Mouse (Mus musculus) WW6 (cell line): ENCODE results near the gene Rhot2.
"Not testable (repeated sequence)": the region's sequence is repeated elsewhere in the genome, so short reads cannot be mapped to it uniquely, and the experiment has no call there.

Experiments used
- DNase-seq: peaks from one replicate; pipeline ENCODE4 v3.0.0-alpha.2; 2013; ENCODE audit warnings: low read depth, low spot score

Gene Rhot2

DNA sequence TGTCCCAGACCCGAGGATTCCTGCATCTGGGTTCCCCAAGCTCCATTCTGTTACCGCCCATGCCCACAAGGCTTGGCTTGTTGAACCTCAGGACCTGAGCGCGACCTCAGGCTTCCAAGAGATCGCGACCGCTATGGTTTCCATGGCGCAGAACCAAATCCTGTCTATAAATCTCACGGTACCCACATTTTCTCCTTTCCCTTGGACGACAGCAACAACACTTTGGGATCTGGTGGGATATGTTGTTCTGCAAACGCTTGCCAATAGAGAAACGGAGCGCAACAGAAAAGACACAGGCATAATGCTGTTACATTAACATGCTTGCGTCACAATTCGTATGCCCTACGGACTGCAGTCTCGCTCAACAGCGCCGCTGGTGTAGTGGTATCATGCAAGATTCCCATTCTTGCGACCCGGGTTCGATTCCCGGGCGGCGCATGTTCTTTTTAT is 30.1 kb upstream of the Rhot2 start, which contains the start of gene Mettl26:
Gene Mettl26 (plus strand): TSS at position 354 of the 450 bp plus-strand sequence.
- peak; percentile 66 for DNase-seq

- no peak for DNase-seq
Observed at GRCm38 (mm10) chr17:25874148-25874720, 29.6 kb upstream of the Rhot2 start.

GRCm38 (mm10) chr17:25873405-25874147 is 28.9 kb upstream of the Rhot2 start:
- no peak for DNase-seq

- DNase-seq = no peak
Observed at GRCm38 (mm10) chr17:25872676-25873075, 28.0 kb upstream of the Rhot2 start.

- not testable (repeated sequence) for DNase-seq
Observed at GRCm38 (mm10) chr17:25871566-25871965, 26.9 kb upstream of the Rhot2 start.

DNA sequence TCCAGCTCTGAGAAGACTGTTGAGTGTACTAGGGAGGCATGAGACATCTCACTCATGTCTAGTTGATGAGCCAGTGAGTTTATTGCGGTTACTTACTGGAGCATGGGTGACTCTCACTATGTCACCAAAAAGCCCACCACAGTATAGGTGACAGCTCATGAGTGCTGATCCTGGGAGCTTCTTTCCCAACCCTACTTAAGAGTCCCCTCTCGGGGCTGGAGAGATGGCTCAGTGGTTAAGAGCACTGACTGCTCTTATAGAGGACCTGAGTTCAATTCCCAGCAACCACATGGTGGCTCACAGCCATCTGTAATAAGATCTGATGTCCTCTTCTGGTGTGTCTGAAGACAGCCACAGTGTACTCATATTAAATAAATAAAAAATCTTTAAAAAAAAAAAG is 25.3 kb upstream of the Rhot2 start:
- no peak for DNase-seq

DNA sequence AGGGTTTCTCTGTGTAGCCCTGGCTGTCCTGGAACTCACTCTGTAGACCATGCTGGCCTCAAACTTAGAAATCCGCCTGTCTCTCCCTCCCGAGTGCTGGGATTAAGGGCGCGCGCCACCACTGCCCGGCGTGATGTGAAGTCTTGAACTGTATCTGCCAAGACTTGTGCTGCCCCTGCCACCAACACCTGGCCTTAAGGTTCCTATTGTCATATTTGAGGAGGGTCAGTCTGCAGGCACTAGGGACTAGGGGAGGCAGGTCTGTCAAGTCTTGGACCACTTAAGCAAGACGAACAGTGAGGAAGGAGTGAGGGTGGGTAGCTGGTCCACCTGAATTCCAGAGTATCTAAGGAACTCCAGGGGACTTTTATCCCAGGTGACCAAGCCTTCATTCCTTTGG is 24.8 kb upstream of the Rhot2 start:
- DNase-seq = no peak

DNA sequence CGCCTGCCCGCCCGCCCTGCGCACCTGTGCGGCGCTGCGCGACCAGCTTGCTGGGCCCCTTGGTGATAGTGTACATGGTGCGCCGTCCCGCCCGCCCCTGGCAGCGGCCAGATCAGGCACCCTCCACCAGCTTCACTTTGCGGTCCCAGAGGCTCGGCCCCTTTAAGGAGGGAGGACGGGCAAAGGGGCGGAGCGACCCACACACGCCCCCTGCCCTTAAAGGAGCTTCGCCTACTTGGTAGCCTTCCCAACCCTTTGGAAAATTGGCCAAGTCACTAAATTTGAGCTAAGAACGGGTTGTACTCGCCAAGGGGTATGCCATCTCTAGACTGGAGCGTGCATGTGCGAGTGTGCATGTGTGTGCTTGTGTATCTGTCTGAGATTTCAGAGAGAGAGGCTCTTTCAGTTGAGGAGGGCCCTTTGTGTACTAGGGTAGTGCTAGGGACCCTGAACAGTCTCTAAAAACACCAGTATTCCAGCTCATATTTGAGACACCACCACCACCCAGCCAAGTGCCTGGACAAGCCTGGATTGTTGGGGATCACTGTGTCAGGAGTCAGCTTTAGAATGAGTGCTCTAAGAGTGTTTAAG is 24.0 kb upstream of the Rhot2 start, which contains the start of gene Mcrip2:
Gene Mcrip2 (minus strand): TSS at position 164 of the 591 bp plus-strand sequence.
- no peak for DNase-seq

- no peak for DNase-seq
Observed at GRCm38 (mm10) chr17:25867836-25868600, 23.4 kb upstream of the Rhot2 start.

DNA sequence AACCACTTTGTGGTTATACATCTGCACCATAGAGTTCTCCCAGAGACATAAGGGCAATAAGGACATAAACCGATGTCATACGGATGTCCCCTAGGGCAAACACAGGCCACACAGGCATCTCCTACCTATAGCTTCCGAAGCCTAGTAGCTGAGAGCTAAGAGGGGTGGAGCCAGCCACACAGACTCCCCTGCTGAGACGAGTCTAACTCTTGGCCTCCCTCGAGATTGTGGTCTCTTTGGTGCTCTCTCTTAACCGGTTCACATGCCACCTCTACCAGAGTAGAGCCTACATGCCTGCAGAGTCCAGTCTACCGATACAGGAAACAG is 22.8 kb upstream of the Rhot2 start:
- no peak for DNase-seq

- DNase-seq = no peak
Observed at GRCm38 (mm10) chr17:25866172-25866571, 21.5 kb upstream of the Rhot2 start.

DNA sequence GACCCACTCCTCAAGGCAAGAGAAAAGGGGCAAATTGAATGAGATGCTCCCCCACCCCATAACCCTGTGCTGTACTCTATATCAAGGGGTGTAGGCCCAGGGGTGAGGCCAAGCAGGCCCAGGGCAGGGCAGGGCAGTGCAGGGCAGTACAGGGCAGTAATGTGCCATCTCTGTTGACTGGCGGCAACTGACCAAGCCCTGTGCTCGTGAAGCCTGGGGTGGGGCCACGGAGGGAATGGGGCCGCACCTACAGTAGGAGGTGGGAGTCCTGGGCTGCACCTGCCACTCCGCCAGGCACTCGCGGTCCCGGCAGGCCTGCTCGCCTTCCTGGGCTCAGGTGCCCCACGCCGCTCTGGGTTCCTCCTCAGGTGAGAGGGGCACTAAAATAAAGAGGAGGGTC is 20.6 kb upstream of the Rhot2 start:
- no peak for DNase-seq

DNA sequence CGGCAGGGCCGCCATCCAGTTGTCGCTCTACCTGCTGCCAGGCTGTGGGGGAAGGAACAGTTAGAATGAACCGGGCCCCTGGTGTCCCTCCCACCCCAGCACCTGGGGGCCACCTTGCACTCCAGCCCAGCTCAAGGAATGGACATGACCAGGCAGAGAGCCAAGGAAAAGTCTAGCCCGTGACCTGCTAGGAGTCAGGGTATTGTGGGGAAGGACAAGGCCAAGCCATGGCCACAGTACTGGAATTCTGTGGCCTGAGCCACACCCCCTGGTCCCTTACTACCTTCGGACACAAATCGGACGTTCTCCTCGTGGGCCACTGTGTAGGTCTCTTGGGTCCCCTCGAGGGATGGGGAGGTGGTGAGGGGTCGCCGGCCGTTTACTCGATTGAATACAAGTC is 19.7 kb upstream of the Rhot2 start:
- DNase-seq = no peak

- DNase-seq = no peak
Observed at GRCm38 (mm10) chr17:25863681-25864080, 19.0 kb upstream of the Rhot2 start.

GRCm38 (mm10) chr17:25861704-25862612 is 17.3 kb upstream of the Rhot2 start:
- DNase-seq = no peak

GRCm38 (mm10) chr17:25860832-25861703 is 16.4 kb upstream of the Rhot2 start, which contains the start of gene Wdr90:
Wdr90 (minus strand) TSS chr17:25861501.
- no peak for DNase-seq

GRCm38 (mm10) chr17:25860229-25860628 is 15.6 kb upstream of the Rhot2 start:
- no peak for DNase-seq

DNA sequence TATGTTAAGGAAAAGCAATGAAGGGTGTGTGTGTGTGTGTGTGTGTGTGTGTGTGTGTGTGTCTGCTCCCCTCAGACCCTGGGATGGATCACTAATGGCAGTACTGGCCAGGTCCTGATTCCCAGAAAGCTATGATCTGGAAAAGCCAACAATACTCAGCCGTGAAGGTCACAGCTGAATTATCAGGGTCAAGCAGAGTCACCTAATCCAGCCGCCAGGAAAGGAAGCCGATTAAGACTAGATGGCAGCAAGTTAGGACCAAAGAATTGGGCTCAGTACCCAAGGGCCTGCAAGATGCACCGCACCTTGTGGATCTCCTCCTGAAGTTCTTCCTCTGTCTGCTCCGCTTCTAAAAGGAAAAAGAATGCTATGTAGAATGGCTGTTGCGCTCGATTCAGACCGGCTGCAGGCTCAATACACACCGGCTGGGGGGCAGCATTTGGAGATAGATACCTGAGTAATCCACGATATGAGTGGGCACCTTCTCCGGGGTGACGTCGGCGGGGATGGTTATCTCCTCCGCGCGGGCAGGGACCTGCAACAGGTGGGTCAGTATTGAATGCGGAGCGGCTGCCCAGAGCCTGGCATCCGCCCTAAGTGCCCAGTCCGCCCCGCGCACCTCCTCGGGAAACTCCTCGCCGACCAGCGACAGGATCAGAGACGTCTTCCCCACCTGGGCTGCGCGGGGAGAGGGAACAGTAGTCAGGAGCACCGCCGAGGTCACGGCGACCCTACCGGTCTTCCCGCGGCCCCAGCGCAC is 835 bp downstream of the Rhot2 start:
- DNase-seq = no peak

GRCm38 (mm10) chr17:25843122-25843521 is 1.5 kb downstream of the Rhot2 start:
- no peak for DNase-seq
